Mouse (Mus musculus): ENCODE results near the gene Gm28374. TPM values are rescaled to one million over a fixed set of nuclear protein-coding genes. Genes with fewer than 3 reads are reported as not detected.
"Not testable (repeated sequence)": the region's sequence is repeated elsewhere in the genome, so short reads cannot be mapped to it uniquely, and the experiment has no call there.

The Gm28374 gene
- total RNA-seq (2014; rRNA removed) = not detected in 2 replicates
- 0.81 and 1.1 TPM in 2 replicates for polyA plus RNA-seq (2015; fragmentation: Nextera tagmentation; extraction: Ambion mirVana)

- TF ChIP-seq CTCF (IDR thresholded peaks at IDR 0.05) = no peak
- H3K27ac ChIP-seq (ENCODE audit: low read depth, low read length) = no peak within 1 kb of the TSS
- H3K4me1 ChIP-seq (ENCODE audit: insufficient read depth, low read length) = peaks cover 7% of the 10 kb centered on the region; the same call in 1 of the 2 replicates
- DNase-seq (ENCODE audit: low spot score) = no peak
- no peak within 1 kb of the TSS for H3K4me3 ChIP-seq (ENCODE audit: low read depth, low read length)
- no peaks in the 10 kb centered on the region for H3K27me3 ChIP-seq (ENCODE audit: insufficient read depth, low read length)
- H3K36me3 ChIP-seq (ENCODE audit: insufficient read depth, low read length) = peaks cover 24% of the 10 kb centered on the region
- ATAC-seq (ENCODE audit: low FRiP score) = no peak
- 92% methylated on average over 9 of the region's 9 CpGs for WGBS
- H3K9me3 ChIP-seq (ENCODE audit: low read length) = no peaks in the 10 kb centered on the region
- no peak within 1 kb of the TSS for H3K9ac ChIP-seq (replicated peaks; ENCODE audit: low read length, poor library complexity, severe bottlenecking)
- H3K4me2 ChIP-seq (ENCODE audit: low read depth, low read length, poor library complexity, severe bottlenecking) = no peak within 1 kb of the TSS
Measured at GRCm38 (mm10) chr19:6082156-6082555, at the start of gene Gm28374. Gene Gm28374 (minus strand): TSS chr19:6082256.

GRCm38 (mm10) chr19:6130414-6131128, 48.5 kb upstream of the Gm28374 start:
- peaks cover 15% of the 10 kb centered on the region for H3K36me3 ChIP-seq (ENCODE audit: insufficient read depth, low read length)
- not testable (repeated sequence) for DNase-seq (ENCODE audit: low spot score); H3K27ac ChIP-seq (ENCODE audit: low read depth, low read length); H3K9ac ChIP-seq (replicated peaks; ENCODE audit: low read length, poor library complexity, severe bottlenecking); H3K4me1 ChIP-seq (ENCODE audit: insufficient read depth, low read length); H3K4me3 ChIP-seq (ENCODE audit: low read depth, low read length); ATAC-seq (ENCODE audit: low FRiP score); H3K9me3 ChIP-seq (ENCODE audit: low read length); H3K27me3 ChIP-seq (ENCODE audit: insufficient read depth, low read length); H3K4me2 ChIP-seq (ENCODE audit: low read depth, low read length, poor library complexity, severe bottlenecking)
- WGBS = 76% methylated on average over 7 of the region's 7 CpGs

GRCm38 (mm10) chr19:6127760-6128341, 45.8 kb upstream of the Gm28374 start, which contains the start of gene Snx15:
Gene Snx15 (minus strand): TSS chr19:6128304.
- Histone ChIP-seq H3K36me3 (ENCODE audit: insufficient read depth, low read length) (no peaks in the 10 kb centered on the region), H3K4me1 (ENCODE audit: insufficient read depth, low read length) (no peaks in the 10 kb centered on the region), H3K9me3 (ENCODE audit: low read length) (no peaks in the 10 kb centered on the region), H3K27ac (ENCODE audit: low read depth, low read length) (peak within 1 kb of the TSS; percentile 93), H3K4me2 (ENCODE audit: low read depth, low read length, poor library complexity, severe bottlenecking) (peak within 1 kb of the TSS; percentile 51), H3K27me3 (ENCODE audit: insufficient read depth, low read length) (no peaks in the 10 kb centered on the region), H3K9ac (replicated peaks; ENCODE audit: low read length, poor library complexity, severe bottlenecking) (peak within 1 kb of the TSS; percentile 57), H3K4me3 (ENCODE audit: low read depth, low read length) (peak within 1 kb of the TSS; percentile 50)
- TF ChIP-seq CTCF (IDR thresholded peaks at IDR 0.05) = peak; percentile 27
- ATAC-seq (ENCODE audit: low FRiP score) = peak; percentile 94
- WGBS = under 1% methylated on average over 32 of the region's 32 CpGs
- DNase-seq (ENCODE audit: low spot score) = peak; percentile 97

- peak overlapping the region; percentile 50 for H3K4me3 ChIP-seq (ENCODE audit: low read depth, low read length)
- 76% methylated on average over 10 of the region's 10 CpGs for WGBS
Measured at GRCm38 (mm10) chr19:6126789-6127580, 44.9 kb upstream of the Gm28374 start.

GRCm38 (mm10) chr19:6126289-6126688, 44.2 kb upstream of the Gm28374 start:
- Histone ChIP-seq H3K9me3 (ENCODE audit: low read length) (no peaks in the 10 kb centered on the region), H3K4me2 (ENCODE audit: low read depth, low read length, poor library complexity, severe bottlenecking) (no peak overlapping the region), H3K9ac (replicated peaks; ENCODE audit: low read length, poor library complexity, severe bottlenecking) (no peak overlapping the region), H3K36me3 (ENCODE audit: insufficient read depth, low read length) (peaks cover 7% of the 10 kb centered on the region), H3K27ac (ENCODE audit: low read depth, low read length) (no peak overlapping the region), H3K27me3 (ENCODE audit: insufficient read depth, low read length) (no peaks in the 10 kb centered on the region), H3K4me1 (ENCODE audit: insufficient read depth, low read length) (no peaks in the 10 kb centered on the region), H3K4me3 (ENCODE audit: low read depth, low read length) (no peak overlapping the region)
- 26% methylated on average over 4 of the region's 4 CpGs for WGBS
- ATAC-seq (ENCODE audit: low FRiP score) = no peak
- TF ChIP-seq CTCF (IDR thresholded peaks at IDR 0.05) = peak; percentile 75
- DNase-seq (ENCODE audit: low spot score) = peak; percentile 52

More at GRCm38 (mm10) chr19:6126789-6127580, 44.9 kb upstream of the Gm28374 start:
- no peak for ATAC-seq (ENCODE audit: low FRiP score)
- no peak for TF ChIP-seq CTCF (IDR thresholded peaks at IDR 0.05)
- no peaks in the 10 kb centered on the region for H3K9me3 ChIP-seq (ENCODE audit: low read length)
- DNase-seq (ENCODE audit: low spot score) = no peak
- no peaks in the 10 kb centered on the region for H3K27me3 ChIP-seq (ENCODE audit: insufficient read depth, low read length)
- H3K4me2 ChIP-seq (ENCODE audit: low read depth, low read length, poor library complexity, severe bottlenecking) = peak overlapping the region; percentile 51
- H3K4me1 ChIP-seq (ENCODE audit: insufficient read depth, low read length) = no peaks in the 10 kb centered on the region
- no peak overlapping the region for H3K27ac ChIP-seq (ENCODE audit: low read depth, low read length)
- 0 out of 2 replicates have a peak, but pooled peaks cover under 1% of the 10 kb centered on the region for H3K36me3 ChIP-seq (ENCODE audit: insufficient read depth, low read length)
- no peak overlapping the region for H3K9ac ChIP-seq (replicated peaks; ENCODE audit: low read length, poor library complexity, severe bottlenecking)

Data from midbrain, postnatal 0 days (tissue).